Mouse (Mus musculus) megakaryocyte, embryonic 14.5 days (primary cell): ENCODE results near the gene Olig2. TPM values are rescaled to one million over a fixed set of nuclear protein-coding genes. Genes with fewer than 3 reads are reported as not detected.

ENCODE experiments used
- H3K27me3 ChIP-seq: replicated peaks from 2 replicates; pipeline ENCODE3; 2012; ENCODE audit warnings: inconsistent platforms
- H3K36me3 ChIP-seq: replicated peaks from 2 replicates; pipeline ENCODE3; 2012; ENCODE audit warnings: low read length, inconsistent platforms, mixed read lengths
- H3K4me1 ChIP-seq: 2 replicates; pipeline ENCODE4 v1.6.1; 2012; ENCODE audit warnings: inconsistent platforms
- H3K4me3 ChIP-seq: replicated peaks from 2 replicates; pipeline ENCODE3; 2012; ENCODE audit warnings: moderate library complexity, mild to moderate bottlenecking, inconsistent platforms
- H3K9me3 ChIP-seq: 2 replicates; pipeline ENCODE4 v1.6.1; 2012; ENCODE audit warnings: inconsistent platforms
- FLI1 ChIP-seq: IDR thresholded peaks from 2 replicates; pipeline ENCODE4 v1.6.1; 2012; ENCODE audit warnings: low read length, inconsistent platforms, mixed read lengths
- GATA1 ChIP-seq: IDR thresholded peaks from 3 replicates; pipeline ENCODE4 v1.6.1; 2012; ENCODE audit warnings: mixed read lengths, low read length, inconsistent platforms, borderline replicate concordance
- polyA plus RNA-seq: library from polyadenylated mRNA; stranded (reverse); fragments of >175 nt; gene quantifications from 2 replicates; pipeline ENCODE4 v1.2.3, GENCODE M21; 2012; ENCODE audit warnings: low replicate concordance; ENCODE audit not compliant: insufficient read depth

Gene Olig2
- polyA plus RNA-seq, 1 experiment = not detected

DNA sequence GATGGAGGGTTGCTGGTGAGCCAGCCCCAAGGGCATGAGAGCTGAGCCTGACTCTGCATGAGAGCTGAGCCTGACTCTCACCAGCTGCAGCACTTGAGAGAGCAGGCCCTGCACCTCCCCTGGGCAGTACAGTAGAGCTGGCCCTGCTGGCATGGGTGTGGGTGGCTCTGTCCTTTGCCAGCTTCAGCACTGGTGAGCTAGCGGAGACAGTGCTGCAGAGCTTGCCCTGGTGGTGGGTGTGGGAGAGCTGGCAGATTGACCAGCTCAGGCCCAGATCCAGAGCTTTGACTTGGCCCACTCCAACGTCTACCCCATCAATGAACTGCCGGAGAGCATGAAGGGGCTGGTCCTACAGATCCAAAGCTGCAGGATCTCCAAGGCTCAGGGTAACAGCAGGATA lies 22.3 kb upstream of the Olig2 start:
- Histone ChIP-seq H3K27me3 (peaks cover 41% of the 10 kb centered on the region), H3K4me3 (no peak overlapping the region), H3K4me1 (peaks cover 5% of the 10 kb centered on the region; the same call in 1 of the 2 replicates), H3K9me3 (peaks cover 41% of the 10 kb centered on the region), H3K36me3 (no peaks in the 10 kb centered on the region)
- TF ChIP-seq GATA1 = no peak
- no peak for TF ChIP-seq FLI1

DNA sequence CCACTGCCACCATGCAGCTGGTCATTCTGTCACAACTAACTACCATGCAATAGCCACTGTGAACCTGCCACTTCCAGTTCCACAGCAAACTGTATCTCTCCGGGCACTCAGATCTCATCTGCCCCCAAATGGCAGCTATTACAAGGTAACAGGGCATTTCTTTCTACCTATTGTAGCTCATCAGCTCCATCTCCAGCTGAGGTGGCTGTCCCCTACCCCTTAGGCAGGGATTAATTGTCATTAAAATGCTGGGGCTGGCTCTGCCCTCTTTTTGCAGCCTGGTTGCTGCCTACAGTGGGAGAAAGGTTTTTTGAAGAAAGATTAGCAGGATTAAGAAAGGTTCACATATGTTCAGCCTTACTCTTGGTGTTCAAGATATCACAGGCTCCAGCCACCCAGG lies 18.9 kb upstream of the Olig2 start:
- H3K4me1 ChIP-seq = peaks cover 5% of the 10 kb centered on the region; the same call in 1 of the 2 replicates
- no peaks in the 10 kb centered on the region for H3K36me3 ChIP-seq
- H3K4me3 ChIP-seq = no peak overlapping the region
- peaks cover 52% of the 10 kb centered on the region for H3K27me3 ChIP-seq
- TF ChIP-seq FLI1 = no peak
- no peak for TF ChIP-seq GATA1
- H3K9me3 ChIP-seq = peaks cover 33% of the 10 kb centered on the region

DNA sequence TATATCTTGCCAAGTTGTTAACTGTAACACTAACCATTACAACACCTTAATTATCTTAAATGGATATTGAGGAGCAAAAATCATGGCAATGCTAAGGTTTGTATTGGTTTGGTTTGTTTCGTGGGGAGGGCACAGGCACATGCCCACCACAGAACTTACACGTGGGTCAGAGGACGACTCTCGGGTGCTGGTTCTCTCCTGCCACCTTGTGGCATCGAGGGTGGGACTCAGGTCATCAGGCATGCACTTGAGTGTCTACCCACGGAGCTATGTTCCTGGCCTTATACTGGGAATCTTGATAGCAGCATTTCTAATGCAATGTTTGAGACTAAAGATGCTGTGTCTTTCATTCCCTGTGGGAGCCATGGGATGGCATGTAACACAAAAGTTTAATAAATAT lies 8.2 kb upstream of the Olig2 start:
- H3K27me3 ChIP-seq = peaks cover 92% of the 10 kb centered on the region
- peaks cover 14% of the 10 kb centered on the region for H3K4me1 ChIP-seq
- no peaks in the 10 kb centered on the region for H3K36me3 ChIP-seq
- no peak overlapping the region for H3K4me3 ChIP-seq
- TF ChIP-seq FLI1 = no peak
- no peak for TF ChIP-seq GATA1
- H3K9me3 ChIP-seq = peaks cover 52% of the 10 kb centered on the region

DNA sequence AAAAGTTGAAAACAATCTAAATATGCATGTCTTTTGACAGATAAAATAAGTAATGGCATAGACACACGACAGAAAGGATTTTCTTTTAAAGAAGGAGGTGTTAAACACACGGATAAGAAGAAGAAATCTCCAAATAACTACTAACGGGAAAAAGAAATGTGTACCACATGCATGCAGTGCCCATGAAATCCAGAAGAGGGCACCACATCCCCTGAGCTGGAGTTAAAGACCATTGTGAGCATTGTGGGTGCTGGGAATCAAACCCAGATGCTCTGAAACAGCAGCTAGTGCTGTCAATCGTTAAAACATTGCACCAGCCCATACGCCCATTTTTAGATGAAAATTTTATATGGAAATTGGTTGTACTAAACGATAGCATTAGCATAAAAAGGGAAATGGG lies 7.3 kb upstream of the Olig2 start:
- peaks cover 22% of the 10 kb centered on the region for H3K4me1 ChIP-seq
- peaks cover 95% of the 10 kb centered on the region for H3K27me3 ChIP-seq
- H3K36me3 ChIP-seq = no peaks in the 10 kb centered on the region
- TF ChIP-seq GATA1 (no peak), FLI1 (no peak)
- H3K9me3 ChIP-seq = peaks cover 60% of the 10 kb centered on the region
- H3K4me3 ChIP-seq = no peak overlapping the region

DNA sequence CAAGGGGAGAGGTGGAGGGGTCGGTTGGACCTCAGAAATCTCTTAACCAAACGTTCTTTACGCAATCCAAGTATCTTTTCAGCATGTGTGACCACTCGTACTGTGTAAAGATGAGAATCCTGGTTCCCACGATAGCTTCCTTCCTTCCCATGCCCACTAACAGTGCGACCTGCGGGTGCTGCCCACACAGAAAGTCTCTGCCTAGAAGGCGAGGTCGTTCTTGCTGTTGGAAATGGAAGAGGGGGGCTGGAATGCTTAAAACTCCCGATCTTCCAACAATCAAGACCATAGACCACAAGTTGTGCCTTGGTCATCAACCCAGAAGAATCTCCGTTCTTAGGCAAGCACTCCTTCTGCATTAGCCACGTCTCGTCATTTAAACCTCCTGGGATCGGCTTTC lies 6.0 kb upstream of the Olig2 start:
- TF ChIP-seq GATA1 = no peak
- no peak for TF ChIP-seq FLI1
- Histone ChIP-seq H3K4me1 (peaks cover 28% of the 10 kb centered on the region), H3K9me3 (peaks cover 67% of the 10 kb centered on the region), H3K27me3 (peaks cover 96% of the 10 kb centered on the region), H3K4me3 (no peak overlapping the region), H3K36me3 (no peaks in the 10 kb centered on the region)

DNA sequence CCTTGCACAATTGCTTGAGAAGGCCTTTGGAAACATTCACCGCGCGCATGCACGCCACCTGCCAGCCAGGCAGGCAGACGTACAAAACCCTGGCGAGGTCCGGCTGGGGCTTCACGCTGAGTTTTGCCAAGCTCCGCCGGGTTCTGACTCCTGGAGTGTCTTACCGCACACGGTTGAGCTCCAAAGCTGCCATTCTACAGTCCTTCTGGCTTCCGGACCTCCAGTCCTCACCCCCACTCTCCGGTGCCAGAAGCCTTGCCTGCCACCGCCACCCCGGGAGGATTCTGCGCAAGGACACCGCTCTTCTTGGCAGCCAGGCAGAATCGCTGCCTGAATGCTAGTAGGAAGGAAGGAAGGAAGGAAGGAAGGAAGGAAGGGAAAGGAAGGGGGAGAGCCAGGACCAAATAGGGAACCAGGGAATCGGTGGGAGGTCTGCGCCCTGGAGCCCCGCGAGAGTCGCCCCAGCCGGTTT lies 3.0 kb upstream of the Olig2 start:
- peaks cover 46% of the 10 kb centered on the region for H3K4me1 ChIP-seq
- TF ChIP-seq GATA1 (no peak), FLI1 (no peak)
- H3K36me3 ChIP-seq = no peaks in the 10 kb centered on the region
- no peak overlapping the region for H3K4me3 ChIP-seq
- H3K27me3 ChIP-seq = peaks cover 100% of the 10 kb centered on the region
- H3K9me3 ChIP-seq = peaks cover 54% of the 10 kb centered on the region

DNA sequence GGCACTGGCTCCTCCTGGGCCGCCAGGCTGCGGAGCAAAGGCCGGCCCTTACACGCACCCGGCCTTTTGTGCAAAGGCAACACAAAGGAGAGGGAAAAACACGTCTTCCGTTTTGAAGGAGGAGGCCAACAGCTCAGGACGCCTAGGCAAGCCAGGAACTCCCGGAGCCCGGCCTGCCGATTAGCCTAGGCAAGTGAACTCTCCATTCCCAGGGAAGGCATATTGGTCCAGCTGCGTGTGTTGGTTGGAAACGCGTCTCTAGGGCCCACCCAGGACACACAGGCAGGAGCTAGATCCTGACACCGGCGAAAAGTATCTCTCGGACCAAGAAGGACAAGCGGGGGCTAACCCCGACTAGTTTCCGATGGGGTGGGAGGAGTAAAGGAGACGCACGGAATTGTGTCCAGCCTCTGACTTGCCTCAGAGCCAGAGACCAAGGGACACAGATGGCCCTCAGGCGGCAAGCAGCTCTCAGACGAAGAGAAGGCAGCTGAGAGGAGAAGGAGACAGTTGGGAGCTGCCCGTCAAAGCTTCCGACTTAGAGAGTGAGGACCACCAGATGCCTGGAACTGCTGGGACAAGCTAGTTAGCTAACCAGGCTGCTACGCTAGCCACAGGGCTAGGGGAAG lies 2.5 kb upstream of the Olig2 start:
- no peak for TF ChIP-seq FLI1
- TF ChIP-seq GATA1 = no peak
- Histone ChIP-seq H3K36me3 (no peaks in the 10 kb centered on the region), H3K9me3 (peaks cover 50% of the 10 kb centered on the region), H3K4me1 (peaks cover 48% of the 10 kb centered on the region), H3K4me3 (no peak overlapping the region), H3K27me3 (peaks cover 100% of the 10 kb centered on the region)

DNA sequence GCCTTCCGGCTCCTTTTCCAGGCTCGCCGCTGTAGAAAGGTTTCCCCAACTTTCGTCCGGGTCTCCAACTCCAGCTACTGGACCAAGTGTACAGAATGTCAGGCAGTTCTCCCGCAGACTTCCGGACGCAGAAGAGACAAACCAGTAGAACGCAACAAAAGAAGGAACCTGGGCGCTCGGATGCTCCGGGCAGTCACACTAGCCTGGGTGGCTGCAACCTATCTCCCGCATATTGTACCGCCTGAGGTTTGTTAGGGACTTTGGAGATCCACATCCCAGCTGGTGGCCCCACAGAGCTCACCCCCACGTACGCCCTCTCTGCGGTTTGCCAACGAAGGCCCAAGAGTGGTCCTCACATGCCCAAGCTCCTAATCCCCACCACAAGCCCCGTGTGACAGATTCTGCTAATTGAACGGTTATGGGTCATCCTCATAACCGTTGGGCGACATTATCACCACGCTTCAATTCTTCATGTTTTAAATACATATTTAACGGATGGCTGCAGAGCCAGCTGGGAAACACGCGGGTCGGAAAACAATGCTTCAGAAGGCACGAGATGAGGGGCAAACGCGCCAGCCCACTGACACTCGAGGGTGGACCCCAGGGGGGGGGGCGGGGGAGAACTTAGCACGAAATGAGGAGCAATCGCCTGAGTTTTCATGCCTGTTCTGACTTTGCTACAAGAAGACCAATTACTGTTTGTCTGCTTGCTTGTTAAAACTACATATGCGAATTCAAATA lies 1.8 kb upstream of the Olig2 start:
- H3K4me3 ChIP-seq = no peak overlapping the region
- H3K4me1 ChIP-seq = peaks cover 52% of the 10 kb centered on the region
- H3K9me3 ChIP-seq = peaks cover 42% of the 10 kb centered on the region
- no peak for TF ChIP-seq FLI1
- TF ChIP-seq GATA1 = no peak
- H3K27me3 ChIP-seq = peaks cover 100% of the 10 kb centered on the region
- no peaks in the 10 kb centered on the region for H3K36me3 ChIP-seq

DNA sequence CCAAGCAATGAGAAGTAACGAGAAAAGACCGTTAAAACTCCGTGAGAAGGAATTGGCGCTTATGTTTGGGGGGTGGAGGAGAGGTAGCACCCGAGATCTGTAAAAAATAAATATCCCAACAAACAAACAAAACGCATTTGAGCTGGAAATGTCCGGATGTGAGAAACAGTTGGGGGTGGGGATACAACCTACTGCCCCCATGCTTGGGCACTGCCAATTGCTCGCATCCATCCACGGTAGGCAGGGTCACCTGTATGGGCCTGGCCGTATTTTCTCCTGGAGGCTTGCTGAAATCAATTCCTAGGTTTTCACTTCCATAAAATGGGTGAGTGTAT lies 1.2 kb upstream of the Olig2 start:
- H3K4me3 ChIP-seq = no peak overlapping the region
- no peak for TF ChIP-seq FLI1
- no peak for TF ChIP-seq GATA1

DNA sequence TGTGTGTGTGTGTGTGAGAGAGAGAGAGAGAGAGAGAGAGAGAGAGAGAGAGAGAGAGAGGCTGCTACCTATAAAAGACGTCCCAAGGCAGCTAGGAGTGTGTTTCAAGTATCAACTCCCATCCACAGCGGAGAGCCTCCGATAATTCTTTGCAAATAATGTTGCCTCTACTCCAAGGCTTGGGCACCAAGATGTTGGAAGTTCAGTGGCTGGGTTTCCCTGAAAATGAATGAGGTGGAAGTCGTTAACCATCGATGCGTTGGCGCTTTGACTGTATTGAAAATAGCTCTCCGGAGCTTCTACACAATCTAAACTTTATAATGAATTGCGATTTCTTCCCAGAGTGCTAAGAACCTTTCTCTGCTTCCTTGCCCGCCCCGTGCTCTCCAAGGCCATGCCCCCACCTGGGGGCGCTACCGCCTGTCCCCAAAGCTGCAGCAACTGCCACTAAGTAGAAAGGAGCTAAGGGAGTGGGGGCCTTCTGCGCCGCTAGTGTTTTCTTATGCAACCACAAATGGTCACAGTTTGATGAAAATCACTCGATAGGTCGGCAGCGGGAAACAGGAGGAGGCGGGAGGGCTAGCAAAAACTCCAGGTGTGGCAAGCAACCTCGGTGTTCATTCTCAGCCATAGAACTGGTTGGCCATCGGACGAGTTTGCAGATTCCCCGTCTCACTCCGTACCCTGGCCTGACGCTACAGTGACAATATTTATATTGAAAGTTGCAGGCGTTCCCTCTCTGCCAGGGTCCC lies 600 bp upstream of the Olig2 start:
- peaks cover 100% of the 10 kb centered on the region for H3K27me3 ChIP-seq
- TF ChIP-seq FLI1 (no peak), GATA1 (no peak)
- H3K9me3 ChIP-seq = peaks cover 31% of the 10 kb centered on the region
- peak overlapping the region; percentile 42 for H3K4me3 ChIP-seq
- H3K36me3 ChIP-seq = no peaks in the 10 kb centered on the region
- H3K4me1 ChIP-seq = peaks cover 52% of the 10 kb centered on the region

More for the DNA sequence above, 1.2 kb upstream of the Olig2 start:
- Histone ChIP-seq H3K4me1 (peaks cover 52% of the 10 kb centered on the region), H3K9me3 (peaks cover 37% of the 10 kb centered on the region), H3K36me3 (no peaks in the 10 kb centered on the region), H3K27me3 (peaks cover 100% of the 10 kb centered on the region)
